Mouse (Mus musculus) olfactory bulb, adult 2 months (tissue): ENCODE measurements around the gene Cubn. TPM values are rescaled to one million over a fixed set of nuclear protein-coding genes. Genes with fewer than 3 reads are reported as not detected.

Experiments used
- H3K27ac ChIP-seq: fragments of 200-500 bp; 2 replicates; pipeline ENCODE4 v1.5.1; 2012; ENCODE audit warnings: low read depth, low read length; ENCODE audit not compliant: insufficient read depth
- H3K4me1 ChIP-seq: fragments of 200-500 bp; 2 replicates; pipeline ENCODE4 v1.6.1; 2012; ENCODE audit warnings: low read length; ENCODE audit not compliant: control insufficient read depth, insufficient read depth
- H3K4me3 ChIP-seq: fragments of 200-500 bp; 2 replicates; pipeline ENCODE4 v1.5.1; 2012; ENCODE audit warnings: mild to moderate bottlenecking, low read depth, low read length, moderate library complexity; ENCODE audit not compliant: insufficient read depth
- CTCF ChIP-seq: fragments of 200-500 bp; IDR thresholded peaks from 2 replicates; pipeline ENCODE4 v1.5.1; 2012; ENCODE audit warnings: low read depth, mild to moderate bottlenecking, low read length, moderate library complexity; ENCODE audit not compliant: insufficient read depth
- POLR2A ChIP-seq: fragments of 200-500 bp; IDR thresholded peaks from 2 replicates; pipeline ENCODE4 v1.6.1; 2012; ENCODE audit warnings: mild to moderate bottlenecking, low read depth, low read length, moderate library complexity; ENCODE audit not compliant: insufficient read depth
- WGBS: fragments of 180-500 bp; shearing (Covaris S2); methylation state at CpG from one replicate; pipeline ENCODE4 v1.1.7; 2018; 5-methylcytosine and 5-hydroxymethylcytosine counted together
- polyA plus RNA-seq: library from polyadenylated mRNA; stranded (reverse); fragments of >200 nt; gene quantifications from 2 replicates; pipeline ENCODE4 v1.2.4, GENCODE M21; 2012; ENCODE audit warnings: low replicate concordance; ENCODE audit not compliant: missing spikeins, insufficient read depth, insufficient read length

The Cubn gene
- polyA plus RNA-seq, 1 experiment: not detected

- Histone ChIP-seq H3K4me3 (no peak overlapping the region), H3K4me1 (peaks cover 4% of the 10 kb centered on the region; the same call in 1 of the 2 replicates), H3K27ac (no peak overlapping the region)
- WGBS: 76% methylated on average over 5 of the region's 5 CpGs
- TF ChIP-seq POLR2A: no peak
- no peak for TF ChIP-seq CTCF
These were observed 86.5 kb downstream of the Cubn start for GRCm38 (mm10) chr2:13404986-13405678.

GRCm38 (mm10) chr2:13400831-13401230 is 90.8 kb downstream of the Cubn start:
- Histone ChIP-seq H3K4me3 (no peak overlapping the region), H3K27ac (no peak overlapping the region), H3K4me1 (peaks cover 3% of the 10 kb centered on the region; the same call in 1 of the 2 replicates)
- WGBS: 87% methylated on average over 6 of the region's 6 CpGs
- TF ChIP-seq CTCF (no peak), POLR2A (no peak)

- Histone ChIP-seq H3K4me1 (peaks cover 3% of the 10 kb centered on the region; the same call in 1 of the 2 replicates), H3K4me3 (no peak overlapping the region), H3K27ac (no peak overlapping the region)
- no peak for TF ChIP-seq POLR2A
- TF ChIP-seq CTCF: no peak
- WGBS: 54% methylated on average over 5 of the region's 5 CpGs
These were observed 92.0 kb downstream of the Cubn start for GRCm38 (mm10) chr2:13399480-13400072.

- Histone ChIP-seq H3K4me1 (peaks cover 3% of the 10 kb centered on the region), H3K4me3 (no peak overlapping the region), H3K27ac (no peak overlapping the region)
- WGBS: 14% methylated on average over 2 of the region's 2 CpGs
- TF ChIP-seq CTCF: no peak
- TF ChIP-seq POLR2A: no peak
These were observed 92.7 kb downstream of the Cubn start for GRCm38 (mm10) chr2:13398955-13399354.

GRCm38 (mm10) chr2:13398551-13398950 is 93.1 kb downstream of the Cubn start:
- Histone ChIP-seq H3K4me1 (peaks cover 3% of the 10 kb centered on the region), H3K4me3 (no peak overlapping the region), H3K27ac (no peak overlapping the region)
- 59% methylated on average over 4 of the region's 4 CpGs for WGBS
- TF ChIP-seq CTCF: no peak
- no peak for TF ChIP-seq POLR2A

GRCm38 (mm10) chr2:13396124-13396540 is 95.5 kb downstream of the Cubn start:
- WGBS: 38% methylated on average over 3 of the region's 3 CpGs
- H3K4me3 ChIP-seq: no peak overlapping the region
- TF ChIP-seq CTCF (no peak), POLR2A (no peak)
- peaks cover 3% of the 10 kb centered on the region for H3K4me1 ChIP-seq
- H3K27ac ChIP-seq: no peak overlapping the region

- H3K4me3 ChIP-seq: no peak overlapping the region
- TF ChIP-seq CTCF (no peak), POLR2A (no peak)
- no peak overlapping the region for H3K27ac ChIP-seq
- H3K4me1 ChIP-seq: no peaks in the 10 kb centered on the region; the same call in 1 of the 2 replicates
- WGBS: 71% methylated on average over 3 of the region's 3 CpGs
These were observed 100.6 kb downstream of the Cubn start for GRCm38 (mm10) chr2:13391018-13391417.

GRCm38 (mm10) chr2:13386631-13387030 is 105.0 kb downstream of the Cubn start:
- peaks cover 7% of the 10 kb centered on the region for H3K4me1 ChIP-seq
- TF ChIP-seq POLR2A (no peak), CTCF (no peak)
- no peak overlapping the region for H3K27ac ChIP-seq
- WGBS: 75% methylated on average over 5 of the region's 5 CpGs
- H3K4me3 ChIP-seq: no peak overlapping the region

GRCm38 (mm10) chr2:13385542-13386345 is 105.9 kb downstream of the Cubn start:
- 33% methylated on average over 3 of the region's 3 CpGs for WGBS
- TF ChIP-seq CTCF: no peak
- TF ChIP-seq POLR2A: no peak
- Histone ChIP-seq H3K4me1 (peaks cover 7% of the 10 kb centered on the region), H3K4me3 (no peak overlapping the region), H3K27ac (peak overlapping the region; percentile 64)
